Mouse (Mus musculus): ENCODE results near the gene Icam1.

Gene Icam1

GRCm38 (mm10) chr9:21015571-21016130 is at the start of gene Icam1:
Icam1 (plus strand) TSS chr9:21015985.
- DNase-seq (ENCODE audit: low spot score in 2 of 2): peak; percentile 77 to 89

DNA sequence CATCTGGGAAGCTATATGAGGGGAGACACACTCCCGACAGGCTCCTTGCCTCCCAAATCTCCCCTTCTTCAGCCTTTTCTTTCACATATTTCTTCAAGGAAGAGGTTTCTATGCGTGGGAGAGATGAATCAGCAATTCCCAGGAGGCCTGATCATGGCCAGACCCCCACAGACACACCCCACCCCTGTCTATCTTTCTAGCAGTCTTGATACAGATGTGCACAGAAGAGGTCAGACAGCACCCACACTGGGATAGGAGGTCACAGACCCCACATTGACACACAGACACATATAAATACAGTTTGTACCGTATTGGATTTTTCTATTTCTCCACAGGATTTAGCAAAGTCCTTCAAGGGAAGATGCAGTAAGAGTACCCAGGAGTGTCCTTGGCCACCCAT is 49.8 kb upstream of the Icam1 start:
- no peak for DNase-seq (ENCODE audit: low spot score in 2 of 2)

DNA sequence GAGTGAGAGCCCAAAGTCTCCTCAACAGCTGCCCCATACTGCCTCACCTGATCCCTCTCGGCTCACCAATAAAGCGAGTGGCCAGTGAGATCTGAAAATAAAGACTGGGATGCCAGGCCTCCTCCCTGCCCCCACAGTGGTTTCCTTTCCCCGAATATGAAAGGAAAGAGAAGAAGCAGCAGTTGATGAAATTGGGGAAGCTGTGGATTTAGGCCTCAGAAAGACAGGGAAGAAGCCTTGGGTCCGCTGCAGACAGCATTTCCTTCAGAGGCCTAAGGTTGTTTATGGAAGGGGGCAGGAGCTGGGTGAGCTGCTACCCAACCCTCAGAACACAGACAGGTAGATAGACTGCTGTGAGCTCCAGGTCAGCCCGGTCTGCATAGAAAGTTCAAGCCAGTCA is 49.0 kb upstream of the Icam1 start:
- DNase-seq (ENCODE audit: low spot score in 2 of 2): no peak

DNA sequence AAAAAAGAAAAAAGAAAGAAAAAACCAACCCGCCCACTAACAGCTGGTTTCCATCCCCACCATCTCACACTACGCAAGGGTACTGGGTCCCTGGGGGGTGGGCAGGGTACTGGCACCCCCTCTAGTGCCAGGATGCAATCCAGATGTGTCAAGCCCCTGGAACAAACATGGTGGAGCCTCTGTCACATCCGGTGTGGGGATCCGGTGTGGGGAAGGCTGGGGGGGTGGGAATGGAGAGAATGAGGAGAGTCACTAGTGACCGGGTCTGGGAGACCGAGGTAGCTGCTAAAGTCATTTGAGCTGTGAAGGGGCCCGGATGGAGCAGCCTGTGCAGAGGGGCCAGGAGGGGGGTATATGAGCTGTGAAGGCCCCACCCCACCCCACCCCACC is 44.0 kb upstream of the Icam1 start:
- DNase-seq (ENCODE audit: low spot score in 2 of 2): no peak

DNA sequence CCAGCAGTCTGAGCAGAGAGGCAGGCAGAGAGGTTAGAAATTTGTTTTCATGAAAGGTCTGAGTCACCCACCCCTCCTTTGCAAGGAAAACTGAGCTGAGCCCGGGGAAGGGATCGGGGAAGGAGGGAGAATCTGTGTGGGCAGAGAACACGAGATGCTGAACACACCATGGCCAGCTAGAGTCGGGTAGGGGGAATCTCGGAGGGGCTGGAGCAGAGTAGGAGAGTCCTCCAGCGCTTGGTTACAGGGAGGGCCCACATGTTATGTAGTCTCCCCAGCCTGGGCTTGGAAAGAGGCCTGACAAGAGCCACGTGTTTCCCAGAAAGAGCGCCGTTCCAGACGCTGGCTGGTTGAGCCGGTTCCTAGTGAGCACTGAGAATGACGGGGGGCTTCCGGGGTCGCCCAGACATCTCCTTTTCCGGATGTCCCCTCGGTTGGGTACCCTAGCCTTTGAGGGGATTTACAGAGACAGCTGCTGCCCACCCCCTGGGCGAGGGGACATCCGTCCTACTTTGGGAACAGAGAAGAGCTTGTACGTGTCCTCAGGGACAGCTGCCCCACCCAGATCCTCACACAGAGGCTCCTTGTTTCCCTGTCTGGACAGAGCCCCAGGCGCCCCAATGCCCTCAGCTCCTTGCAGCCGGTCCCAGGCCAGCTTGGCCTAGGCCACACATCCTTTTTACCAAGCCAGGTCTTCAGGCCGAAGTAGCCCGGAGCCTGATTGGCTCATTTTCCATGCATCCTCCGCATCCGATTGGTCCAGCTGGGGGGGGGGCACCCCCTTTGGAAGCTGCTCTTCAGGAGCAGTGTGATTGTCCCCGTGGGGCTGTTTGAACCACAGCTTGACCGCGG is 43.4 kb upstream of the Icam1 start:
- no peak for DNase-seq (ENCODE audit: low spot score in 2 of 2)

DNA sequence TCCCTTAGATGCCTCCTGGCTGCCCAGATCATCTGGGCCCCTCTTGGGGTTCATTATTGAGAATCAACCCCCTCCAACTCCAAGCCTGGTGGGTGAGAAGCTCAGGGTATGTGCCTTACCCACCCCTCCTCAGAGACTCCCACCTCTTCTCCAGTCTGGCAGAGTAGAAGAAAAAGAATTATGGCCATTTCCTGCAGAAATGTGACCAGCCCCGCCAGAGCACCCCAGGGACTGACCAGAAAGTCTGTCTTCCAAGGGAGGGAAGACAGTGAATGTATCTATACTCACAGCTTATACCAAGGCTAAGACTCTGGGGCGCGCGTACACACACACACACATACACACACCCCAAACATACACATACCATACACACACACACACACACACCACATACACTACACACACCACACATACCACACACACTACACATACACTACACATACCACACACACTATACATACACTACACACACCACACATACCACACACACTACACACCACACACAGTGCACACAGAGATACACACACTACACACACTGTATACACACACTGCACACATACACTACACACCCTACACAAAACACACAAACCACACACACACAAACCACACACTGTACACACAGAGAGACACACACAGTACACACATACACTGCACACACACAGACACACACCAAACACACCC is 42.6 kb upstream of the Icam1 start:
- DNase-seq (ENCODE audit: low spot score in 2 of 2): no peak

DNA sequence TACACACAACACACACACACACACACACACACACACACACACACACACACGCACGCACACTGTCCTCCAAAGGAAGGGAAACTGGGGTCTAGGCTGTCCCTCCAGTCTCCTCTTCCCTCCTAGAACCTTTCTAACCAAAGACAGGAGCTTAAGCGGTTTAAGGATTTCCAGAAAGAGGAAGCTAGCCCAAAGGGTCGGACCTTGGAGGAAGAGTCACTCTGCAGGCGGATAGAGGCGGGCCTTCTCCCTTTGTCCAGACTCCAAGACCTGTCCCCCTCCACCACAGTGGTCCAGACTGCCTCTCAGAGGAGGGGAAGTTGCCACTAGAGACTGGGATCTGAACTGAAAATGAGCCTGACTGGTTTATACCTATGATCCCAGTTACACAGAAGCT is 42.1 kb upstream of the Icam1 start:
- no peak for DNase-seq (ENCODE audit: low spot score in 2 of 2)

- no peak for DNase-seq (ENCODE audit: low spot score in 2 of 2)
Observed at GRCm38 (mm10) chr9:20975431-20976215, 40.2 kb upstream of the Icam1 start.

- peak; percentile 62 to 82 for DNase-seq (ENCODE audit: low spot score in 2 of 2)
Observed at GRCm38 (mm10) chr9:20976216-20976960, 39.4 kb upstream of the Icam1 start, which contains the start of gene S1pr2. S1pr2 (minus strand) TSS chr9:20976781.

GRCm38 (mm10) chr9:20976961-20977689 is 38.7 kb upstream of the Icam1 start:
- no peak for DNase-seq (ENCODE audit: low spot score in 2 of 2)

DNA sequence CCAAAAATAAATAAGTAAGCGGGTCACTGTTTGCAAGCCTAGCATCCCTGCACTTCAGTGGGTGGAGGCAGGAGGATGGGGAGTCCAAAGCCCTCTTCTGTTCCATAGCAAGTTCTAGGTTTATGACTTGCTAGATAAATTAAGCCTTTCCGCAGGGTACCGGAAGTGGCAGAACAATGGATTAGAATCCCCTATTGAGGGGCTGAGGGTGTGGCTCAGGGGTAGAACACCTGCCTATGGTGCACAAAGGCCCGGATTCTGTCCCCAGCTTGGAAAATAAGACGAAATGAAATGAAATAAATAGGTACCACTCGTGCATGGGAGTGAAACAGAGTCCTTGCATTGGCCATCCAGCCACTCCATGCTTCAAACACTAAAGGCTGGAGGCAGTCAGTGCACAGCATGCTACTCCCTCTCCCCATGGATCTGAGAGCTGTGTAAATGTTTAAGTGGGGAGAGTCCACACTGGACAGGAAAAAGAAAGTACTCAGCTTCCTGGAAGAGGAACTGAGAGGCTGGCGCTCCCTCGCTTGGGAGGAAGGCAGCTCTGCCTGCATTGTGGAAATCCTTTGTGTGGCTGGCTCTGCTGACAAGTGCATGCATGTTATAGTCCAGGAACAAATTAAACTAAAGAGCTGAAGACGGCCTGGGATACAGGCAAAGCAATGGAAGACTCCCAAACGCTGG is 37.2 kb upstream of the Icam1 start:
- DNase-seq (ENCODE audit: low spot score in 2 of 2): no peak

GRCm38 (mm10) chr9:20979181-20979580 is 36.6 kb upstream of the Icam1 start:
- DNase-seq (ENCODE audit: low spot score in 2 of 2): no peak

DNA sequence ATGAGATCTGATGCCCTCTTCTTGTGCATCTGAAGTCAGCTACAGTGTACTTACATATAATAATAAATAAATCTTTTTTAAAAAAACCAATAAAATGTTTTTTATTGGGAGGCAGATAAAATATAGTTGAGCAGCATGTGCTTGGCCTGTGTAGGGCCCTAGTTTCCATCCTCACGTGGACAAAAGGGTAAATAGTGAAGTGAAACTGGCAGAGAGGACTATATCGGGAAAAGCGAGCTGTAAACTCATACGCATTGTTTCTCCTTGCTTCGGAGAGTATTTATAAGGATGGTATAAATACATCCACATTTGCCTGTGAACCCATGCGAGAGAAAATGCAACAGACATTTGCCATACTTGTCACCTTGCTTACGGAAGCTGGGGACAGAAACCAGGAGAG is 36.0 kb upstream of the Icam1 start:
- DNase-seq (ENCODE audit: low spot score in 2 of 2): no peak

GRCm38 (mm10) chr9:20982171-20982570 is 33.6 kb upstream of the Icam1 start:
- DNase-seq (ENCODE audit: low spot score in 2 of 2): no peak

DNA sequence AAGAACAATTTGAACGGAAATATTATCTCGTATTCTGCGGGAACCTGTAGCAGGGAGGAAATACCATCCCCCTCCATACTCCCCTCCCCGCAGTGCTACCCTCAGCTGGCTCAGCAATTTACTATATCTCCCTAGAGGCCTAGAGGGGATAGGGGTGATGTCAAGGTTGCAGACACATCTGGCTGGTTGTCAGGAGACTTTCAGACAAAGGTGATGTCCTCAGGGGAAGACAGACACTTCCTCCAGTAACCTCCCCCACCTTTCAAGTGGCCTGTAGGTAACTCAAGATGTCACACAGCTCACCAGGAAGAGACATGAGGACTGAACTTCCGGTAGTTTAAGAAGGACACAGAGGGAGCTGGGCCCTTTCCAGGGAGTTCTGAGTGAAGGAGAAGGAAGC is 32.6 kb upstream of the Icam1 start:
- no peak for DNase-seq (ENCODE audit: low spot score in 2 of 2)

GRCm38 (mm10) chr9:20986952-20987686 is 28.7 kb upstream of the Icam1 start:
- DNase-seq (ENCODE audit: low spot score in 2 of 2): no peak

- DNase-seq (ENCODE audit: low spot score in 2 of 2): no peak
Observed at GRCm38 (mm10) chr9:20987953-20988352, 27.8 kb upstream of the Icam1 start.

DNA sequence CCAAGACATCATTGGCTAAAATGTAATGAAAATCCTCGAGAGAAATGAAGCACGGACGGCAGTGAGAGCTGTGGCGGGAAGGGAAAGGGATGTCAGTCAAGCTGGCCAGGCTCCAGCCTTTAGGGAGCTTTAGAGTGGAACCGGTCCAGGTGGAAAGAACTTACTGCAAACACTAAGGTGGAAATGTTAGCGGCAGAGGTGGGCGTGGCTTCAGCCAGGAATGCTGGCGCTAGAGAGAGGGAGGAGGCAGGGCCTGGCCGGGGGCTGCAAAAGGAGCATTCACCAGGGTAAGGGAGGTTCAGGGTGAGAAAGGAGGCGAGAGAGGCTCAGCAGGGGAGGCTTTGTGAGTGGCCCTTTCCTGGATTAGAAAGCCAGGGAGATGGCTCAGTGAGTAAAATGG is 24.9 kb upstream of the Icam1 start:
- no peak for DNase-seq (ENCODE audit: low spot score in 2 of 2)

GRCm38 (mm10) chr9:20991587-20991986 is 24.2 kb upstream of the Icam1 start:
- no peak for DNase-seq (ENCODE audit: low spot score in 2 of 2)

Data from spleen, postnatal 4 days (tissue).